Mouse (Mus musculus): ENCODE results near the gene Ddias.
"Not testable (repeated sequence)": the region's sequence is repeated elsewhere in the genome, so short reads cannot be mapped to it uniquely, and the experiment has no call there.

The Ddias gene

GRCm38 (mm10) chr7:92874116-92874675, at the start of gene Ddias, which contains the start of gene Prcp:
Ddias (minus strand) TSS chr7:92874247.
Prcp (plus strand) TSS chr7:92874470.
- peak; percentile 97 for DNase-seq

- DNase-seq, result no peak
Observed at GRCm38 (mm10) chr7:92920857-92921172, 46.8 kb upstream of the Ddias start.

- no peak for DNase-seq
Observed at GRCm38 (mm10) chr7:92920172-92920856, 46.3 kb upstream of the Ddias start.

- DNase-seq, result not testable (repeated sequence)
Observed at GRCm38 (mm10) chr7:92904285-92904684, 30.2 kb upstream of the Ddias start.

GRCm38 (mm10) chr7:92903360-92904038, 29.5 kb upstream of the Ddias start:
- DNase-seq, result peak; percentile 80

GRCm38 (mm10) chr7:92897021-92897420, 23.0 kb upstream of the Ddias start:
- DNase-seq, result peak; percentile 51

- no peak for DNase-seq
Observed at GRCm38 (mm10) chr7:92896036-92896435, 22.0 kb upstream of the Ddias start.

- DNase-seq, result no peak
Observed at GRCm38 (mm10) chr7:92893478-92893877, 19.4 kb upstream of the Ddias start.

- no peak for DNase-seq
Observed at GRCm38 (mm10) chr7:92890618-92891230, 16.7 kb upstream of the Ddias start.

- DNase-seq, result no peak
Observed at GRCm38 (mm10) chr7:92890211-92890610, 16.2 kb upstream of the Ddias start.

GRCm38 (mm10) chr7:92887230-92887629, 13.2 kb upstream of the Ddias start:
- no peak for DNase-seq

- DNase-seq, result no peak
Observed at GRCm38 (mm10) chr7:92886801-92887200, 12.8 kb upstream of the Ddias start.

GRCm38 (mm10) chr7:92884998-92885660, 11.1 kb upstream of the Ddias start:
- DNase-seq, result no peak

GRCm38 (mm10) chr7:92883850-92884716, 10.0 kb upstream of the Ddias start:
- DNase-seq, result no peak

GRCm38 (mm10) chr7:92878575-92879285, 4.7 kb upstream of the Ddias start:
- no peak for DNase-seq

GRCm38 (mm10) chr7:92876538-92876937, 2.5 kb upstream of the Ddias start:
- DNase-seq, result peak; percentile 18

- DNase-seq, result no peak
Observed at GRCm38 (mm10) chr7:92876066-92876465, 2.0 kb upstream of the Ddias start.

GRCm38 (mm10) chr7:92874761-92875408, 838 bp upstream of the Ddias start:
- peak; percentile 90 for DNase-seq

GRCm38 (mm10) chr7:92871596-92871995, 2.5 kb downstream of the Ddias start:
- DNase-seq, result no peak

- no peak for DNase-seq
Observed at GRCm38 (mm10) chr7:92870161-92870560, 3.9 kb downstream of the Ddias start.

- DNase-seq, result no peak
Observed at GRCm38 (mm10) chr7:92866526-92866925, 7.5 kb downstream of the Ddias start.

All from kidney, postnatal 10 days (tissue).